Mouse (Mus musculus): ENCODE measurements around the gene Aen. TPM values are rescaled to one million over a fixed set of nuclear protein-coding genes. Genes with fewer than 3 reads are reported as not detected.

Aen gene
- polyA plus RNA-seq, 1 experiment from 2014 or later, result 13.8 TPM

DNA sequence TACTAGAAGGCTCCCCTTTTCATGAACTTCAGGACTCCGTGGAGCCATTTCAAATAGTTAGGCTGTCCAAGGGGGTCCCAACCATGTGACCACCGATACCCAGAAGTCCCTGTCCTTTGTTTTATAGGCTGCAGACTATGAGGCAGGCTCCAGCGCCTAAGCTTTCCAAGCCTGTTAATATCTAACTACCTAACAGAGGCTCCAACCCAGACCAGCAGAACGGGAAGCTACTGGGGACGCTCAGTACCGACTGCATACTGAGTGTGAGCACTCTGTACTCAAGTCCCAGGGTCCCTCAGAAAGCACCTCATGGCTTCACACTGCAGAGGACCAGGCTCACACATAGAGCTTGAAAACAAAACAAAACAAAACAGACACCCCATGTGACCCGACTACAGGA, 26.9 kb downstream of the Aen start:
- Histone ChIP-seq H3K4me2 (ENCODE audit: low read depth, low read length) (no peak overlapping the region), H3K9ac (ENCODE audit: low read depth, low read length) (no peak overlapping the region), H3K9me3 (replicated peaks; ENCODE audit: control insufficient read depth, low read length) (no peaks in the 10 kb centered on the region), H3K27me3 (ENCODE audit: control insufficient read depth, insufficient read depth, low read depth, low read length) (no peaks in the 10 kb centered on the region), H3K4me3 (ENCODE audit: low read depth, low read length) (no peak overlapping the region), H3K4me1 (ENCODE audit: control insufficient read depth, low read depth, low read length) (peaks cover 8% of the 10 kb centered on the region), H3K36me3 (ENCODE audit: control insufficient read depth, insufficient read depth) (0 out of 2 replicates have a peak, but pooled peaks cover 4% of the 10 kb centered on the region), H3K27ac (ENCODE audit: low read length) (no peak overlapping the region)
- 56% methylated on average over 7 of the region's 7 CpGs for WGBS (ENCODE audit: insufficient replicate concordance)
- ATAC-seq (ENCODE audit: low read depth), result peak; percentile 66

DNA sequence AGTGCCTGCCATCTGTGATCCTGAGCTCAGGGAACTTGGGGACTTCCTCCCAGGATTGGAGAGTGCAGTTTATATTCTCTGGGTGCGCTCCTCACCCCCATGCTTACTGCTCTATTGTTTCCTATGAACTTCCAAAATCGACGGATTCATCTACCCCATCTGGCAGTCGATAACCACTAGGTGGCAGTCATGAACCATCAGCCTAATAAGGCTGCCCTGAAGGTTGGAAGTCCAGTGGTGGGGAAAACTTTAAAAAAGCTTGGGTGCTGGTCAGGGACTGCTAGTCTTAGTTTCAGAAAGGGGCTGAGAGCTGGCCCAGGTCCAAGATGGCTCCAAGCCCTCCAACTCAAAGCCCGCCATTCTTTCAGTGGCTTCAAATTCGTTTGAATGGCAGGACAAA, 28.6 kb downstream of the Aen start:
- 12% methylated on average over 6 of the region's 6 CpGs for WGBS (ENCODE audit: insufficient replicate concordance)
- H3K4me2 ChIP-seq (ENCODE audit: low read depth, low read length), result no peak overlapping the region
- no peak for ATAC-seq (ENCODE audit: low read depth)
- H3K9me3 ChIP-seq (replicated peaks; ENCODE audit: control insufficient read depth, low read length), result no peaks in the 10 kb centered on the region
- peaks cover 8% of the 10 kb centered on the region for H3K4me1 ChIP-seq (ENCODE audit: control insufficient read depth, low read depth, low read length)
- H3K4me3 ChIP-seq (ENCODE audit: low read depth, low read length), result no peak overlapping the region
- no peak overlapping the region for H3K27ac ChIP-seq (ENCODE audit: low read length)
- H3K36me3 ChIP-seq (ENCODE audit: control insufficient read depth, insufficient read depth), result 0 out of 2 replicates have a peak, but pooled peaks cover under 1% of the 10 kb centered on the region
- H3K9ac ChIP-seq (ENCODE audit: low read depth, low read length), result no peak overlapping the region
- H3K27me3 ChIP-seq (ENCODE audit: control insufficient read depth, insufficient read depth, low read depth, low read length), result no peaks in the 10 kb centered on the region

DNA sequence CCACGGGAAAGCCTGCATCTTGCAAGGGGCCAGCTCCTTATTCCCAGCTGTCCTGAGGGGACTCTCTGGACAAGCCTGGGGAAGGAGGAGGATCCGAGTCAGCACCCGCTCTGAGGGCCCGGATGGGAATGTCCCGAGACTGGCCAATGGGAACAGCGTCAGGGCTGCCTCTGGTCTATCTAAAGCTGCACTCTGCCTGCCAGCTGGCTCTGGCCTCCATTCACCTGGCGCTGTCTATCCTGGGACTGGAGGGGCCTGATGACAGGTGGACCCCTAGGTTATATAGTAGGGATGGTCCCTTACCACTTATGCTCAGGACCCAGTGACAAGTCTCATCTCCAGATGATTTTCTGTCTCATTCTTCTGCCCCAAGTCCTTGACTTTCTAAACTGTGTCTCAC, 29.1 kb downstream of the Aen start:
- ATAC-seq (ENCODE audit: low read depth), result no peak
- Histone ChIP-seq H3K9me3 (replicated peaks; ENCODE audit: control insufficient read depth, low read length) (no peaks in the 10 kb centered on the region), H3K27ac (ENCODE audit: low read length) (no peak overlapping the region), H3K36me3 (ENCODE audit: control insufficient read depth, insufficient read depth) (no peaks in the 10 kb centered on the region), H3K27me3 (ENCODE audit: control insufficient read depth, insufficient read depth, low read depth, low read length) (no peaks in the 10 kb centered on the region), H3K4me2 (ENCODE audit: low read depth, low read length) (no peak overlapping the region), H3K4me1 (ENCODE audit: control insufficient read depth, low read depth, low read length) (peaks cover 8% of the 10 kb centered on the region), H3K9ac (ENCODE audit: low read depth, low read length) (no peak overlapping the region), H3K4me3 (ENCODE audit: low read depth, low read length) (no peak overlapping the region)
- 63% methylated on average over 7 of the region's 7 CpGs for WGBS (ENCODE audit: insufficient replicate concordance)

DNA sequence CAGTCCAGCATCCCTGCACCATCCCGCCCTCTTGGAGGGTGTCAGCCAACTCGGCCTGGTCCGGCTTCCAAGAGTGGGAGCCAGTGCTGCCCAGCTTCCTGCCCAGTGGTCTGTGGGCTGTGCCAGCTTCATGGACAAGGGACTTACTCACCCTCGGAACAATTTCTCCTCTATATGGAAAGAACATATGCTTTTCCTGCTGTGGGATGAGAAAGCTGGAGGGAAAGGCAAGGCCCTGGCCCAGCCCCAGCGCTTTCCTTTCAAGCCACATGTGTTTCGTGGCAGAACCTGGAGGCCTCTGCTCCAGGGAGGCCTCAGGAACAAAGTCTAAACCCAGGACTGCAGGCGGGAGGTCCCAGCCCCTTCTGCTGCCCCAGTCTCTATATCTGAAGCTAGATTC, 30.0 kb downstream of the Aen start:
- 72% methylated on average over 7 of the region's 7 CpGs for WGBS (ENCODE audit: insufficient replicate concordance)
- H3K9me3 ChIP-seq (replicated peaks; ENCODE audit: control insufficient read depth, low read length), result no peaks in the 10 kb centered on the region
- H3K27me3 ChIP-seq (ENCODE audit: control insufficient read depth, insufficient read depth, low read depth, low read length), result no peaks in the 10 kb centered on the region
- H3K36me3 ChIP-seq (ENCODE audit: control insufficient read depth, insufficient read depth), result no peaks in the 10 kb centered on the region
- H3K4me3 ChIP-seq (ENCODE audit: low read depth, low read length), result no peak overlapping the region
- no peak overlapping the region for H3K4me2 ChIP-seq (ENCODE audit: low read depth, low read length)
- no peak overlapping the region for H3K27ac ChIP-seq (ENCODE audit: low read length)
- no peak for ATAC-seq (ENCODE audit: low read depth)
- no peak overlapping the region for H3K9ac ChIP-seq (ENCODE audit: low read depth, low read length)
- peaks cover 8% of the 10 kb centered on the region for H3K4me1 ChIP-seq (ENCODE audit: control insufficient read depth, low read depth, low read length)

- ATAC-seq (ENCODE audit: low read depth), result no peak
- H3K9ac ChIP-seq (ENCODE audit: low read depth, low read length), result no peak overlapping the region
- H3K36me3 ChIP-seq (ENCODE audit: control insufficient read depth, insufficient read depth), result no peaks in the 10 kb centered on the region
- H3K27me3 ChIP-seq (ENCODE audit: control insufficient read depth, insufficient read depth, low read depth, low read length), result no peaks in the 10 kb centered on the region
- WGBS (ENCODE audit: insufficient replicate concordance), result 72% methylated on average over 9 of the region's 9 CpGs
- no peak overlapping the region for H3K4me2 ChIP-seq (ENCODE audit: low read depth, low read length)
- H3K4me3 ChIP-seq (ENCODE audit: low read depth, low read length), result no peak overlapping the region
- H3K27ac ChIP-seq (ENCODE audit: low read length), result no peak overlapping the region
- H3K9me3 ChIP-seq (replicated peaks; ENCODE audit: control insufficient read depth, low read length), result no peaks in the 10 kb centered on the region
- H3K4me1 ChIP-seq (ENCODE audit: control insufficient read depth, low read depth, low read length), result peaks cover 8% of the 10 kb centered on the region
These were observed 30.5 kb downstream of the Aen start for GRCm38 (mm10) chr7:78926156-78926555.

- peaks cover 5% of the 10 kb centered on the region for H3K4me1 ChIP-seq (ENCODE audit: control insufficient read depth, low read depth, low read length)
- no peaks in the 10 kb centered on the region for H3K36me3 ChIP-seq (ENCODE audit: control insufficient read depth, insufficient read depth)
- H3K4me3 ChIP-seq (ENCODE audit: low read depth, low read length), result no peak overlapping the region
- no peak overlapping the region for H3K9ac ChIP-seq (ENCODE audit: low read depth, low read length)
- H3K9me3 ChIP-seq (replicated peaks; ENCODE audit: control insufficient read depth, low read length), result no peaks in the 10 kb centered on the region
- H3K27ac ChIP-seq (ENCODE audit: low read length), result no peak overlapping the region
- 0 out of 2 replicates have a peak, but pooled peaks have one; percentile 17 for ATAC-seq (ENCODE audit: low read depth)
- H3K4me2 ChIP-seq (ENCODE audit: low read depth, low read length), result peak overlapping the region; percentile 21; the same call in 1 of the 2 replicates
- 36% methylated on average over 3 of the region's 3 CpGs for WGBS (ENCODE audit: insufficient replicate concordance)
- H3K27me3 ChIP-seq (ENCODE audit: control insufficient read depth, insufficient read depth, low read depth, low read length), result no peaks in the 10 kb centered on the region
These were observed 31.6 kb downstream of the Aen start for GRCm38 (mm10) chr7:78927266-78927665.

DNA sequence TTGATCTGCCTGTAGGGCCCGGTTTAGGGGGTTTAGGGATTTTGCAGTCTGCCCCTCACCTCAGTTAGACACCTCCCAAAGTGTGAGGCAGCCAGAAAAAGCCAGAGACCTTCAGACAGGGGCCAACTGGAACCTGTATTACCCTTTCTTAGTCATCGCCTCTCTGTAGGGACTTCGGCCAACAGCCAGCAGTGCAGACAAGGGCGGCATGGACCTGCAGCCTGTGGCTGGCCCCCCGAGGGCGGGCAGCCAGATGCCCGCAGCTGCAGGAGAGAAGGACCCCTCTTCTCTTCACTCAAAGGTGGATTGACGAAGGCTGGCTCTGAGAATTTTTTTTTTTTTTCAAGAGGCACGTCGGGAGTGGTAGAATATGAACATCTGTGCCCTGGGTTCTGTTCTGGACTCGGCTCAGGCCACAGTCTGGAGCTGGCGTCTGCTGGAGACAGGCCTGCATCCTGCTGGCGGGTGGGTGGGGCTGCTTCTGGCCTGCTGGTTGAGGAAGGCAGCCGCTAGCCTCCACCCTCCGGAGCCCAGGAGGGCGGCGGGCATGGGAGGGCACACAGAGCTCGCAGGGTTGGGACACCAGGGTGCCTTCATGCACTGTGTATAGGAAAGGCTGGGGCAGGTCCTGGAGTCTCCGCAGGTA, 43.4 kb downstream of the Aen start:
- Histone ChIP-seq H3K36me3 (ENCODE audit: control insufficient read depth, insufficient read depth) (no peaks in the 10 kb centered on the region), H3K4me3 (ENCODE audit: low read depth, low read length) (no peak overlapping the region), H3K4me2 (ENCODE audit: low read depth, low read length) (no peak overlapping the region), H3K27ac (ENCODE audit: low read length) (no peak overlapping the region), H3K4me1 (ENCODE audit: control insufficient read depth, low read depth, low read length) (no peaks in the 10 kb centered on the region), H3K9ac (ENCODE audit: low read depth, low read length) (no peak overlapping the region), H3K9me3 (replicated peaks; ENCODE audit: control insufficient read depth, low read length) (no peaks in the 10 kb centered on the region), H3K27me3 (ENCODE audit: control insufficient read depth, insufficient read depth, low read depth, low read length) (no peaks in the 10 kb centered on the region; the same call in 1 of the 2 replicates)
- WGBS (ENCODE audit: insufficient replicate concordance), result 52% methylated on average over 19 of the region's 19 CpGs
- no peak for ATAC-seq (ENCODE audit: low read depth)

- H3K27ac ChIP-seq (ENCODE audit: low read length), result no peak overlapping the region
- H3K36me3 ChIP-seq (ENCODE audit: control insufficient read depth, insufficient read depth), result no peaks in the 10 kb centered on the region
- no peaks in the 10 kb centered on the region; the same call in 1 of the 2 replicates for H3K27me3 ChIP-seq (ENCODE audit: control insufficient read depth, insufficient read depth, low read depth, low read length)
- 32% methylated on average over 3 of the region's 3 CpGs for WGBS (ENCODE audit: insufficient replicate concordance)
- no peak overlapping the region for H3K9ac ChIP-seq (ENCODE audit: low read depth, low read length)
- no peaks in the 10 kb centered on the region for H3K9me3 ChIP-seq (replicated peaks; ENCODE audit: control insufficient read depth, low read length)
- no peak overlapping the region for H3K4me3 ChIP-seq (ENCODE audit: low read depth, low read length)
- no peak overlapping the region for H3K4me2 ChIP-seq (ENCODE audit: low read depth, low read length)
- H3K4me1 ChIP-seq (ENCODE audit: control insufficient read depth, low read depth, low read length), result no peaks in the 10 kb centered on the region
- peak; percentile 79 for ATAC-seq (ENCODE audit: low read depth)
These were observed 45.3 kb downstream of the Aen start for GRCm38 (mm10) chr7:78940971-78941370.

- Histone ChIP-seq H3K9ac (ENCODE audit: low read depth, low read length) (no peak overlapping the region), H3K9me3 (replicated peaks; ENCODE audit: control insufficient read depth, low read length) (no peaks in the 10 kb centered on the region), H3K4me1 (ENCODE audit: control insufficient read depth, low read depth, low read length) (no peaks in the 10 kb centered on the region), H3K36me3 (ENCODE audit: control insufficient read depth, insufficient read depth) (no peaks in the 10 kb centered on the region), H3K27me3 (ENCODE audit: control insufficient read depth, insufficient read depth, low read depth, low read length) (no peaks in the 10 kb centered on the region), H3K4me2 (ENCODE audit: low read depth, low read length) (no peak overlapping the region), H3K4me3 (ENCODE audit: low read depth, low read length) (no peak overlapping the region), H3K27ac (ENCODE audit: low read length) (no peak overlapping the region)
- ATAC-seq (ENCODE audit: low read depth), result peak; percentile 56; the same call in 1 of the 2 replicates
- WGBS (ENCODE audit: insufficient replicate concordance), result 28% methylated on average over 2 of the region's 2 CpGs
These were observed 46.9 kb downstream of the Aen start for GRCm38 (mm10) chr7:78942544-78942943.
